ENCODE assay signal across 9 mouse cellular contexts in genomic region chr5:106694683-106695082, GRCm38 (mm10). TPM values are rescaled to one million over a fixed set of nuclear protein-coding genes. Genes with fewer than 3 reads are reported as not detected.
A peak's percentile ranks its signal among the peaks of the same experiment; 100 is the strongest.
DNase-seq lines count a peak whose midpoint lies in the region; ATAC-seq and TF ChIP-seq lines count a peak whose summit lies in the region.
"Had no signal": no experiment of that assay in that cellular context is flagged by ENCODE, and none has a peak within 500 bp of the region (broad histone marks: within the 10 kb centered on the region; RNA-seq: fewer than 3 reads in every experiment).

No protein-coding gene starts in this region.

- no peaks in the 10 kb centered on the region for H3K9me3 ChIP-seq in heart, embryonic 14.5 days (ENCODE audit: control insufficient read depth, low read length)
- H3K9me3 ChIP-seq in hindbrain, embryonic 15.5 days = no peaks in the 10 kb centered on the region
- H3K9me3 ChIP-seq in midbrain, embryonic 13.5 days = no peaks in the 10 kb centered on the region

- H3K36me3 ChIP-seq in heart, embryonic 14.5 days (ENCODE audit: control insufficient read depth, insufficient read depth, low read length) = peaks cover 13% of the 10 kb centered on the region
- no peaks in the 10 kb centered on the region; the same call in 1 of the 2 replicates for H3K36me3 ChIP-seq in hindbrain, embryonic 15.5 days
- H3K36me3 ChIP-seq in midbrain, embryonic 13.5 days = no peaks in the 10 kb centered on the region

- H3K9ac ChIP-seq in heart, embryonic 14.5 days (ENCODE audit: low read length) = 0 out of 2 replicates have a peak overlapping the region, but pooled peaks have one; percentile 99
- 0 out of 2 replicates have a peak overlapping the region, but pooled peaks have one; percentile 71 for H3K9ac ChIP-seq in hindbrain, embryonic 15.5 days
- H3K9ac ChIP-seq in midbrain, embryonic 13.5 days (replicated peaks) = peak overlapping the region; percentile 96; the same call in 1 of the 2 replicates

- no peak overlapping the region for H3K27ac ChIP-seq in heart, embryonic 14.5 days (replicated peaks in 1 of 2; ENCODE audit: control insufficient read depth in 1 of 2, insufficient read depth in 1 of 2, low read depth in 2 of 2, low read length in 2 of 2)
- H3K27ac ChIP-seq in cortical plate, adult 2 months (ENCODE audit: insufficient read depth, low read length) = no peak overlapping the region
- no peak overlapping the region for H3K27ac ChIP-seq in hindbrain, embryonic 15.5 days (replicated peaks)
- H3K27ac ChIP-seq in midbrain, embryonic 13.5 days = no peak overlapping the region

- H3K4me1 ChIP-seq in heart, embryonic 14.5 days (ENCODE audit: control insufficient read depth in 2 of 2, insufficient read depth in 2 of 2, low read length in 2 of 2) = peaks cover 6 to 32% of the 10 kb centered on the region in 2 experiments
- H3K4me1 ChIP-seq in cortical plate, adult 2 months (ENCODE audit: control insufficient read depth, insufficient read depth, low read length) = peaks cover 7% of the 10 kb centered on the region
- peaks cover 43% of the 10 kb centered on the region for H3K4me1 ChIP-seq in hindbrain, embryonic 15.5 days (replicated peaks)
- peaks cover 43% of the 10 kb centered on the region for H3K4me1 ChIP-seq in midbrain, embryonic 13.5 days (replicated peaks)

- no peak for DNase-seq in heart, postnatal 10 days
- no peak for DNase-seq in thymus, postnatal 0 days (ENCODE audit: low spot score)
- DNase-seq in gastrocnemius, postnatal 25 days = no peak
- DNase-seq in T-cell, adult 2 months (ENCODE audit: low spot score) = no peak
- DNase-seq: right cerebral cortex, postnatal 4 days had no signal

- ATAC-seq in heart, embryonic 14.5 days (ENCODE audit: insufficient number of reproducible peaks, insufficient read depth, low FRiP score, low read depth) = no peak
- no peak for ATAC-seq in hindbrain, embryonic 15.5 days (ENCODE audit: low FRiP score, low read depth)
- no peak for ATAC-seq in midbrain, embryonic 13.5 days

- no peak for TF ChIP-seq POLR2A in cortical plate, adult 2 months (IDR thresholded peaks at IDR 0.05; ENCODE audit: extremely low read depth, insufficient read depth, low read length)

- peak overlapping the region; percentile 78 for H3K4me2 ChIP-seq in heart, embryonic 14.5 days (ENCODE audit: low read length)
- peak overlapping the region; percentile 77 for H3K4me2 ChIP-seq in hindbrain, embryonic 15.5 days
- H3K4me2 ChIP-seq in midbrain, embryonic 13.5 days (replicated peaks) = peak overlapping the region; percentile 63

- TF ChIP-seq CTCF in cortical plate, adult 2 months (IDR thresholded peaks at IDR 0.05; ENCODE audit: extremely low read depth, insufficient read depth, low read length) = no peak

- H3K27me3 ChIP-seq in heart, embryonic 14.5 days (ENCODE audit: control insufficient read depth, insufficient read depth, low read length) = no peaks in the 10 kb centered on the region
- H3K27me3 ChIP-seq in hindbrain, embryonic 15.5 days = no peaks in the 10 kb centered on the region
- no peaks in the 10 kb centered on the region for H3K27me3 ChIP-seq in midbrain, embryonic 13.5 days

- 95% methylated on average over 1 of the region's 1 CpGs for WGBS in heart, embryonic 14.5 days
- 100% methylated on average over 1 of the region's 1 CpGs for WGBS in hindbrain, embryonic 15.5 days
- WGBS in midbrain, embryonic 13.5 days = 96% methylated on average over 1 of the region's 1 CpGs

- intact Hi-C loops in heart, postnatal 10 days (cut with DNase I) = no loop called here

- peak overlapping the region in 1 of 2 experiments; percentile 84; a peak in 2 of 4 replicates for H3K4me3 ChIP-seq in heart, embryonic 14.5 days (ENCODE audit: control insufficient read depth in 1 of 2, insufficient read depth in 1 of 2, low read depth in 1 of 2, low read length in 2 of 2)
- peak overlapping the region; percentile 46; the same call in 1 of the 2 replicates for H3K4me3 ChIP-seq in cortical plate, adult 2 months (ENCODE audit: insufficient read depth, low read length)
- peak overlapping the region; percentile 75 for H3K4me3 ChIP-seq in hindbrain, embryonic 15.5 days
- peak overlapping the region; percentile 88 for H3K4me3 ChIP-seq in midbrain, embryonic 13.5 days (replicated peaks)

RNA-seq across cellular contexts. Expression of gene Zfp644, which starts 2.4 kb away (rescaled TPM):
- polyA plus RNA-seq in heart, embryonic 14.5 days (2014; fragmentation: Nextera tagmentation; extraction: Ambion mirVana) = 70.6 and 74.3 TPM in 2 replicates
- total RNA-seq in heart, postnatal 10 days (2021) = 10 to 100 TPM; 93.5 to 98.2 TPM
- 38.7 and 41.2 TPM in 2 replicates for polyA plus RNA-seq in cortical plate, adult 2 months (2012; rRNA removed)
- 58.1 and 67.3 TPM in 2 replicates for polyA plus RNA-seq in hindbrain, embryonic 15.5 days (2015; fragmentation: Nextera tagmentation; extraction: Ambion mirVana)
- 84.5 and 89.7 TPM in 2 replicates for polyA plus RNA-seq in midbrain, embryonic 13.5 days (2015; fragmentation: Nextera tagmentation; extraction: Ambion mirVana)
- 77.0 and 84.4 TPM in 2 replicates for polyA plus RNA-seq in thymus, postnatal 0 days (2015; fragmentation: Nextera tagmentation; extraction: Ambion mirVana)
- 10 to 100 TPM; 41.3 to 43.0 TPM for total RNA-seq in gastrocnemius, postnatal 25 days (2021)
